Mouse (Mus musculus) E14TG2a.4 (cell line): ENCODE results near the gene Krtap4-1.
"Not testable (repeated sequence)": the region's sequence is repeated elsewhere in the genome, so short reads cannot be mapped to it uniquely, and the experiment has no call there.

Experiments
- H3K27me3 ChIP-seq: 2 replicates; pipeline ENCODE4 v1.6.1; 2014; ENCODE audit warnings: low read length, control low read depth; ENCODE audit not compliant: insufficient read depth
- H3K36me3 ChIP-seq: 2 replicates; pipeline ENCODE4 v1.6.1; 2014; ENCODE audit warnings: low read length, control low read depth; ENCODE audit not compliant: insufficient read depth
- H3K4me1 ChIP-seq: replicated peaks from 2 replicates; pipeline ENCODE4 v1.6.1; 2014; ENCODE audit warnings: low read depth, low read length, control low read depth
- H3K4me3 ChIP-seq: replicated peaks from 2 replicates; pipeline ENCODE4 v1.5.1; 2014; ENCODE audit warnings: mild to moderate bottlenecking, low read length
- H3K9me3 ChIP-seq: 2 replicates; pipeline ENCODE4 v1.6.1; 2014; ENCODE audit warnings: low read length, control low read depth
- CTCF ChIP-seq: conservative IDR thresholded peaks from 2 replicates; pipeline ENCODE4 v1.5.1; 2014; ENCODE audit warnings: low read length
- NANOG ChIP-seq: IDR thresholded peaks from 2 replicates; pipeline ENCODE4 v1.6.1; 2014; ENCODE audit warnings: borderline replicate concordance, low read length, mixed read lengths
- POU5F1 ChIP-seq: IDR thresholded peaks from 2 replicates; pipeline ENCODE4 v1.6.1; 2014; ENCODE audit warnings: low read length, borderline replicate concordance

Krtap4-1 gene

DNA sequence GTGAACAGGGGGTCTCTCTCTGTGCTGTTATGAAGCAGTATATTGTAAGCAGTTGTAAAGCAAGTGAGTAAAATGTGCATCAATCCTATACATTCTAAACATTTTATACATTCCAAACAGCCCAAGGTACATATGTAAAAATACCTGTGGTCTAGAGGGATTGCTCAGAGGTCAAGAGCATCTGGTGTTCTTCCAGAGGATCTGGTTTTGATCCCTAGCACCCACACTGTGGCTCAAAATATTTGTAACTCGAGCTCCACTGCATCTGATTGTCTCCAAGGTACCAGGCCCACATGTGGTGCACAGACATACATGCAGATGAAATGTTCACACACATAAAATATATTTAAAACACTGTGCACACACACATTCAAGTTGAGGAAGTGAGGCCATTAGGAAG lies 12.9 kb upstream of the Krtap4-1 start:
- H3K27me3 ChIP-seq: no peaks in the 10 kb centered on the region
- no peak overlapping the region for H3K4me3 ChIP-seq
- no peaks in the 10 kb centered on the region for H3K36me3 ChIP-seq
- no peak for TF ChIP-seq NANOG
- H3K4me1 ChIP-seq: no peaks in the 10 kb centered on the region
- H3K9me3 ChIP-seq: no peaks in the 10 kb centered on the region

- no peaks in the 10 kb centered on the region for H3K9me3 ChIP-seq
- TF ChIP-seq CTCF (no peak), POU5F1 (no peak), NANOG (no peak)
- H3K36me3 ChIP-seq: no peaks in the 10 kb centered on the region
- H3K27me3 ChIP-seq: no peaks in the 10 kb centered on the region
- no peak overlapping the region for H3K4me3 ChIP-seq
- no peaks in the 10 kb centered on the region for H3K4me1 ChIP-seq
These were observed 9.0 kb upstream of the Krtap4-1 start for GRCm38 (mm10) chr11:99637086-99637485.

DNA sequence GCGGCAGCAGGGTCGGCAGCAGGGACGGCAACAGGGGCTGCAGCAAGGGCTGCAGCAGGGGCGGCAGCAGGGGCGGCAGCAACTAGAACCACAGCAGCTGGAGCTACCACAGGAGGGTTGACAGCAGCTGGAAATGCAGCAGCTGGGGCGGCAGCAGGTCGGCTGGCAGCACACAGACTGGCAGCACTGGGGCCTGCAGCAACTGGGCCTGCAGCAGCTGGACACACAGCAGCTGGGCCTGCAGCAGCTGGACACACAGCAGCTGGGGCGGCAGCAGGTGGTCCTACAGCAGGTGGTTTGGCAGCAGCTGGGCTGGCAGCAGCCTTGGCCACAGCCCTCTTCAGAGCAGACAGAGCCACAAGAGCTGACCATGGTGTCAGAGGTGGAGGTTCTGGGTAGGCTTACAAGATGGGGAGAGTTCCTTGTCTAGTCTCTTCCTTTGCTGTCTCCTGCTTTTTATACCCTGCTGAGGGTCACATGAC lies 6.7 kb upstream of the Krtap4-1 start, which contains the start of gene Krtap4-2:
Krtap4-2 (minus strand) TSS at position 432 of the 482 bp plus-strand sequence.
- TF ChIP-seq NANOG (no peak), POU5F1 (no peak), CTCF (no peak)
- Histone ChIP-seq H3K27me3 (peaks cover 5% of the 10 kb centered on the region; the same call in 1 of the 2 replicates), H3K4me3 (no peak within 1 kb of the TSS), H3K36me3 (no peaks in the 10 kb centered on the region), H3K9me3 (no peaks in the 10 kb centered on the region), H3K4me1 (no peaks in the 10 kb centered on the region)

- Histone ChIP-seq H3K9me3 (no peaks in the 10 kb centered on the region), H3K4me1 (no peaks in the 10 kb centered on the region)
These were observed 5.3 kb upstream of the Krtap4-1 start for GRCm38 (mm10) chr11:99633293-99633692.

DNA sequence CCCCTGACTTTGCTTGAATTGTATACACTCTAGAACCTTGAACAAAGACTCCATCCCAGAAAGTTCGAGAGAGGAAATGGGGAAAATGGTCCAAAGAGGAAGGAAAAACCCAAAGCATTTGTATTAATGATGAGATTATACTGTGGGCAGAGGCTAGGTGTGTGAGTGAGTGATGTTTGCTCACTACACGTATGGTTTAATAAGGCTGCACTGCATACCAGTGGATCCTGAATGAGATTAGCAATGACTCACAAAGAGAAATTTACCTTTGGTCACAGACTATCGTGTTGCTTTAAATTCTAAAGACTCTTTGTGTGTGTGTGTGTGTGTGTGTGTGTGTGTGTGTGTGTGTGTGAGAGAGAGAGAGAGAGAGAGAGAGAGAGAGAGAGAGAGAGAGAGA lies 2.9 kb upstream of the Krtap4-1 start:
- H3K27me3 ChIP-seq: peaks cover 5% of the 10 kb centered on the region; the same call in 1 of the 2 replicates
- H3K36me3 ChIP-seq: no peaks in the 10 kb centered on the region
- no peaks in the 10 kb centered on the region for H3K4me1 ChIP-seq
- no peak overlapping the region for H3K4me3 ChIP-seq
- TF ChIP-seq POU5F1 (no peak), NANOG (no peak), CTCF (no peak)
- H3K9me3 ChIP-seq: no peaks in the 10 kb centered on the region

More at GRCm38 (mm10) chr11:99633293-99633692, 5.3 kb upstream of the Krtap4-1 start:
- TF ChIP-seq CTCF (no peak), NANOG (no peak), POU5F1 (no peak)
- peaks cover 5% of the 10 kb centered on the region; the same call in 1 of the 2 replicates for H3K27me3 ChIP-seq
- H3K4me3 ChIP-seq: no peak overlapping the region
- no peaks in the 10 kb centered on the region for H3K36me3 ChIP-seq

DNA sequence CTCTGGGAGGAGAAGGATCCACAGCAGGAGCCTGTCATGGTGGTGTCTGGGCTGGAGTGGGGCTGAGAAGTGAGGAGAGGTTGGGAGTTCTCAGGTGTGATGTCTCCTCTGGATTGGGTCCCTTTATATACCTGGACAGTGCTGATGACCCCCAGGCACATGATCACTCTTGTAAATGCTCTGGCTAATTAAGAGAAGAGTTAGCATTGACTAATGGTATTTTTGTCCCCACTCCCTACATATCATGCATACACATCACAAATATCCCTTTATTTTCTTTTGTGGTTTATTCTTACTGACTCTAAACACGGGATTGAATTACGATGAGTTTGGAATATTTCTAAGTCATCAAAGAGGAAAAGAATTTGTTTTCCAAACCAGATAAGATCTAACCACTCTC lies 7.7 kb downstream of the Krtap4-1 start, which contains the start of gene Gm11562:
Gm11562 (minus strand) TSS at position 101 of the 400 bp plus-strand sequence.
- H3K27me3 ChIP-seq: no peaks in the 10 kb centered on the region
- no peaks in the 10 kb centered on the region for H3K36me3 ChIP-seq
- no peaks in the 10 kb centered on the region for H3K9me3 ChIP-seq
- TF ChIP-seq CTCF: no peak
- TF ChIP-seq POU5F1: no peak
- no peak for TF ChIP-seq NANOG
- no peak within 1 kb of the TSS for H3K4me3 ChIP-seq
- H3K4me1 ChIP-seq: no peaks in the 10 kb centered on the region

DNA sequence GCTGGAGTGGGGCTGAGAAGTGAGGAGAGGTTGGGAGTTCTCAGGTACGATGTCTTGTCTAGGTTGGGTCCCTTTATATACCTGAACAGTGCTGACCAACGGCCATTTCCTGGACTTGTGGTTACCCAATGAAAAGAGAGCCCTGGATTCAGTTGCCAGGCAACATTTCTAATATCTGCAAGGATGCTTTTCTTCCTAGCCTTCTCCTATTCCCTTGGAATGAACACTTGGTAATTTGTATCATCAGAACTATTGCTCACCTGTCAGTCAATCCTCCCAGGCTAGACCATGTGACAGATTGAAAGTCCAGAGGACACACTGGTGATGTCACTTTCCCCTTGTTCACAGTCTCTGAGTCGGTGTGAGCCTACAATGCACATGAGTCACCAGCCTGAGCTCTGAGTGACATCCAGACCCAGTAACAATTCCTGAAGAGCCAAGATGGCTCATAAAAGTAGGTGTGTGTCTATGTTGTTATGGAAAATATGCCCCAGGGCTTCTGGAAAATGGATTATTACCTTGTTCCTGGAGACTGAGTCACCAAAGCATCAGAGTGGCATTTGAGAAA lies 13.2 kb downstream of the Krtap4-1 start, which contains the start of gene Krtap2-4:
Krtap2-4 (minus strand) TSS at position 51 of the 568 bp plus-strand sequence.
- TF ChIP-seq POU5F1: no peak
- TF ChIP-seq NANOG: no peak
- no peak for TF ChIP-seq CTCF
- no peaks in the 10 kb centered on the region for H3K4me1 ChIP-seq
- no peaks in the 10 kb centered on the region for H3K36me3 ChIP-seq
- no peak within 1 kb of the TSS for H3K4me3 ChIP-seq
- no peaks in the 10 kb centered on the region for H3K27me3 ChIP-seq
- H3K9me3 ChIP-seq: no peaks in the 10 kb centered on the region

DNA sequence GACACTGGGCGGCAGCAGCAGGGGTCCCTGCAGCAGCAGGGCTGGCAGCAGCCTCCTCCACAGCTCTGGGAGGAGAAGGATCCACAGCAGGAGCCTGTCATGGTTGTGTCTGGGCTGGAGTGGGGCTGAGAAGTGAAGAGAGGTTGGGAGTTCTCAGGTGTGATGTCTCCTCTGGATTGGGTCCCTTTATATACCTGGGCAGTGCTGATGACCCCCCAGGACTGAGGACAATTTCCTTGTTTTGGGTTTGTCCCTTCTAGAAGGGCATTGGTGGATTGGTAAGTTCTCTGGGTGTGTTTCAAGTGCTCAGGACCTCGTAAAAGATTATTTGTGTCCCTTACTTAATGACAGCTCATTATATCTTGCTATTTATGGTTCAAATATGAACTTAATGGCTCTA lies 17.9 kb downstream of the Krtap4-1 start, which contains the start of gene Gm11937:
Gm11937 (minus strand) TSS at position 101 of the 400 bp plus-strand sequence.
- H3K4me1 ChIP-seq, H3K9me3 ChIP-seq, H3K27me3 ChIP-seq, H3K4me3 ChIP-seq, H3K36me3 ChIP-seq: not testable (repeated sequence)

GRCm38 (mm10) chr11:99609126-99609525 lies 18.9 kb downstream of the Krtap4-1 start:
- H3K27me3 ChIP-seq: no peaks in the 10 kb centered on the region
- TF ChIP-seq POU5F1 (no peak), CTCF (no peak), NANOG (no peak)

GRCm38 (mm10) chr11:99603208-99603607 lies 24.8 kb downstream of the Krtap4-1 start, which contains the start of gene Gm11938:
TSS of gene Gm11938 (minus strand) at chr11:99603308.
- H3K4me3 ChIP-seq, H3K4me1 ChIP-seq, H3K9me3 ChIP-seq, H3K36me3 ChIP-seq, H3K27me3 ChIP-seq: not testable (repeated sequence)

More at GRCm38 (mm10) chr11:99609126-99609525, 18.9 kb downstream of the Krtap4-1 start:
- Histone ChIP-seq H3K4me3 (no peak overlapping the region), H3K36me3 (no peaks in the 10 kb centered on the region), H3K4me1 (no peaks in the 10 kb centered on the region), H3K9me3 (no peaks in the 10 kb centered on the region)

DNA sequence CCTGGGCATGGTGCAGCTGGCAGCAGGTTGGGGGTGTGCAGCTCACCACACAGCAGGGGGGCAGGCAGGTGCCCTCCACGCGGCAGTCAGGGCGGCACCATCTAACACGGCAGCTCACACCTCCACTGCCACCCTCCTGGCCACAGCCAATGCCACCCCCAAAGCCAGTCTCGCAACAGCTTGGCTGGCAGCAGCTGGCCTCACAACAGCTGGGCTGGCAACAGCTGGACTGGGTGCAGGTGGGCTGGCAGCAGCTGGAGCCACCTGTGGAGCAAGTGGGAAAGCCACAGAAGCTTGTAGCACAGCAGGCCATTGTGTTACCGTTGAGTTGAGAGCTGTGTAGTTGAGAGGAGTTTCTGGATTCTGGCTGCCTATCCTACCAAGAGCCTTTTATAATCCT lies 30.3 kb downstream of the Krtap4-1 start, which contains the start of gene Krtap9-3:
Krtap9-3 (minus strand) TSS at position 364 of the 400 bp plus-strand sequence.
- not testable (repeated sequence) for H3K27me3 ChIP-seq, H3K9me3 ChIP-seq, H3K4me1 ChIP-seq

More for the DNA sequence above, 30.3 kb downstream of the Krtap4-1 start, which contains the start of gene Krtap9-3:
- not testable (repeated sequence) for H3K4me3 ChIP-seq, H3K36me3 ChIP-seq
